ENCODE assay signal across 13 mouse cellular contexts in genomic region chr12:109438383-109438782, GRCm38 (mm10). TPM values are rescaled to one million over a fixed set of nuclear protein-coding genes. Genes with fewer than 3 reads are reported as not detected.
DNase-seq lines count a peak whose midpoint lies in the region; ATAC-seq lines count a peak whose summit lies in the region.
"Had no signal": no experiment of that assay in that cellular context is flagged by ENCODE, and none has a peak within 500 bp of the region (broad histone marks: within the 10 kb centered on the region; RNA-seq: fewer than 3 reads in every experiment).

No protein-coding gene starts in this region.

- H3K9ac ChIP-seq in midbrain, embryonic 15.5 days: no peak overlapping the region
- no peak overlapping the region for H3K9ac ChIP-seq in embryonic facial prominence, embryonic 14.5 days (ENCODE audit: low read depth, low read length)
- no peak overlapping the region for H3K9ac ChIP-seq in stomach, embryonic 15.5 days
- H3K9ac ChIP-seq: forebrain, postnatal 0 days; liver, embryonic 15.5 days; neural tube, embryonic 15.5 days had no signal

- ATAC-seq in midbrain, embryonic 15.5 days (replicated peaks): no peak
- ATAC-seq in embryonic facial prominence, embryonic 14.5 days (ENCODE audit: low read depth): no peak
- ATAC-seq in stomach, embryonic 15.5 days (ENCODE audit: insufficient read depth, low FRiP score, low read depth): no peak
- ATAC-seq: forebrain, postnatal 0 days had no signal

- intact Hi-C loops in left cerebral cortex, postnatal 36 days (cut with DNase I): loop anchor here (2.0 to 10.0 kb wide), 3 partner anchors 102 to 936 kb away; no protein-coding TSS in a partner anchor

- peaks cover 68% of the 10 kb centered on the region for H3K4me1 ChIP-seq in midbrain, embryonic 10.5 days
- peaks cover 33% of the 10 kb centered on the region for H3K4me1 ChIP-seq in midbrain, embryonic 15.5 days
- peaks cover 63% of the 10 kb centered on the region for H3K4me1 ChIP-seq in embryonic facial prominence, embryonic 14.5 days (ENCODE audit: control insufficient read depth, insufficient read depth, low read length)
- H3K4me1 ChIP-seq in limb, embryonic 10.5 days: peaks cover 69% of the 10 kb centered on the region
- H3K4me1 ChIP-seq in stomach, embryonic 15.5 days: peaks cover 65% of the 10 kb centered on the region

- DNase-seq in midbrain, embryonic 10.5 days (ENCODE audit: low spot score): no peak
- DNase-seq in embryonic facial prominence, embryonic 14.5 days (ENCODE audit: low spot score): no peak
- no peak for DNase-seq in limb, embryonic 10.5 days (ENCODE audit: low spot score)
- DNase-seq in left cerebral cortex, postnatal 36 days (ENCODE audit: low spot score in 2 of 2): no peak
- no peak for DNase-seq in natural killer cell, adult 2 months (ENCODE audit: low spot score in 2 of 2)

- H3K4me3 ChIP-seq in midbrain, embryonic 10.5 days: no peak overlapping the region
- H3K4me3 ChIP-seq in midbrain, embryonic 15.5 days: no peak overlapping the region
- H3K4me3 ChIP-seq in embryonic facial prominence, embryonic 14.5 days (ENCODE audit: low read depth, low read length): no peak overlapping the region
- H3K4me3 ChIP-seq in limb, embryonic 10.5 days: no peak overlapping the region
- H3K4me3 ChIP-seq in stomach, embryonic 15.5 days (replicated peaks): no peak overlapping the region
- H3K4me3 ChIP-seq: neural tube, embryonic 15.5 days had no signal

- H3K9me3 ChIP-seq in midbrain, embryonic 10.5 days (replicated peaks): no peaks in the 10 kb centered on the region
- H3K9me3 ChIP-seq in midbrain, embryonic 15.5 days: no peaks in the 10 kb centered on the region
- no peaks in the 10 kb centered on the region for H3K9me3 ChIP-seq in embryonic facial prominence, embryonic 14.5 days (ENCODE audit: control insufficient read depth, low read length)
- H3K9me3 ChIP-seq in limb, embryonic 10.5 days (replicated peaks): no peaks in the 10 kb centered on the region
- no peaks in the 10 kb centered on the region for H3K9me3 ChIP-seq in stomach, embryonic 15.5 days
- H3K9me3 ChIP-seq: liver, embryonic 15.5 days; neural tube, embryonic 15.5 days had no signal

- no peaks in the 10 kb centered on the region for H3K36me3 ChIP-seq in midbrain, embryonic 10.5 days
- no peaks in the 10 kb centered on the region for H3K36me3 ChIP-seq in midbrain, embryonic 15.5 days (replicated peaks)
- H3K36me3 ChIP-seq in embryonic facial prominence, embryonic 14.5 days (ENCODE audit: control insufficient read depth, insufficient read depth, low read length): no peaks in the 10 kb centered on the region
- no peaks in the 10 kb centered on the region for H3K36me3 ChIP-seq in limb, embryonic 10.5 days
- H3K36me3 ChIP-seq in stomach, embryonic 15.5 days: no peaks in the 10 kb centered on the region
- H3K36me3 ChIP-seq: G1E; liver, embryonic 15.5 days; neural tube, embryonic 15.5 days had no signal

- H3K4me2 ChIP-seq in midbrain, embryonic 15.5 days: no peak overlapping the region
- peak overlapping the region; percentile 46; the same call in 1 of the 2 replicates for H3K4me2 ChIP-seq in embryonic facial prominence, embryonic 14.5 days (ENCODE audit: low read depth, low read length)
- no peak overlapping the region for H3K4me2 ChIP-seq in stomach, embryonic 15.5 days

- peaks cover 95% of the 10 kb centered on the region for H3K27me3 ChIP-seq in midbrain, embryonic 10.5 days (ENCODE audit: low read depth, poor library complexity, severe bottlenecking)
- peaks cover 45% of the 10 kb centered on the region for H3K27me3 ChIP-seq in midbrain, embryonic 15.5 days (replicated peaks)
- no peaks in the 10 kb centered on the region for H3K27me3 ChIP-seq in embryonic facial prominence, embryonic 14.5 days (replicated peaks; ENCODE audit: control insufficient read depth, insufficient read depth, low read length)
- H3K27me3 ChIP-seq in limb, embryonic 10.5 days (ENCODE audit: low read depth, poor library complexity, severe bottlenecking): peaks cover 27% of the 10 kb centered on the region
- no peaks in the 10 kb centered on the region for H3K27me3 ChIP-seq in stomach, embryonic 15.5 days (replicated peaks)
- H3K27me3 ChIP-seq: liver, embryonic 15.5 days had no signal

- WGBS in midbrain, embryonic 10.5 days: 66% methylated on average over 6 of the region's 6 CpGs
- 75% methylated on average over 6 of the region's 6 CpGs for WGBS in midbrain, embryonic 15.5 days
- WGBS in embryonic facial prominence, embryonic 14.5 days: 71% methylated on average over 6 of the region's 6 CpGs
- 68% methylated on average over 6 of the region's 6 CpGs for WGBS in limb, embryonic 10.5 days
- 64% methylated on average over 6 of the region's 6 CpGs for WGBS in stomach, embryonic 15.5 days

- H3K27ac ChIP-seq in midbrain, embryonic 10.5 days (replicated peaks): peak overlapping the region; percentile 71
- H3K27ac ChIP-seq in midbrain, embryonic 15.5 days: no peak overlapping the region
- peak overlapping the region; percentile 84 for H3K27ac ChIP-seq in embryonic facial prominence, embryonic 14.5 days (replicated peaks; ENCODE audit: low read depth, low read length)
- H3K27ac ChIP-seq in limb, embryonic 10.5 days: peak overlapping the region; percentile 75
- peak overlapping the region; percentile 57; the same call in 1 of the 2 replicates for H3K27ac ChIP-seq in stomach, embryonic 15.5 days
- H3K27ac ChIP-seq: kidney, postnatal 0 days; neural tube, embryonic 15.5 days had no signal

RNA-seq across cellular contexts. Expression of gene Dlk1, which starts 14.2 kb away (rescaled TPM):
- 107 and 118 TPM in 2 replicates for polyA plus RNA-seq in midbrain, embryonic 10.5 days (2016; fragmentation: Nextera tagmentation; extraction: Ambion mirVana)
- polyA plus RNA-seq in midbrain, embryonic 15.5 days (2015; fragmentation: Nextera tagmentation; extraction: Ambion mirVana): 70.6 and 76.0 TPM in 2 replicates
- polyA plus RNA-seq in embryonic facial prominence, embryonic 14.5 days (2014; fragmentation: Nextera tagmentation; extraction: Ambion mirVana): 918 and 968 TPM in 2 replicates
- 106 and 159 TPM in 2 replicates for polyA plus RNA-seq in limb, embryonic 10.5 days (2016; fragmentation: Nextera tagmentation; extraction: Ambion mirVana)
- polyA plus RNA-seq in stomach, embryonic 15.5 days (2015; fragmentation: Nextera tagmentation; extraction: Ambion mirVana): 487 and 492 TPM in 2 replicates
- 1 to 10 TPM; 1.8 to 5.6 TPM for total RNA-seq in left cerebral cortex, postnatal 36 days (2021)
- total RNA-seq: granulocyte monocyte progenitor cell, adult 5-6 weeks had no signal
- polyA plus RNA-seq: G1E had no signal
